Mouse (Mus musculus) embryo, embryonic 9.5 days (tissue): Measurements from ENCODE around the gene Ctps.
A peak's percentile ranks its signal among the peaks of the same experiment; 100 is the strongest.
"Not testable (repeated sequence)": the region's sequence is repeated elsewhere in the genome, so short reads cannot be mapped to it uniquely, and the experiment has no call there.

Source experiments
- DNase-seq: peaks from one replicate; pipeline ENCODE4 v3.0.0-alpha.2; 2017; ENCODE audit errors: extremely low spot score

The Ctps gene

GRCm38 (mm10) chr4:120569486-120570437, at the start of gene Ctps:
TSS of gene Ctps (minus strand) at chr4:120570276.
- peak; percentile 99 for DNase-seq

- no peak for DNase-seq
Measured at GRCm38 (mm10) chr4:120616199-120617025, 46.3 kb upstream of the Ctps start.

GRCm38 (mm10) chr4:120615528-120616081, 45.5 kb upstream of the Ctps start:
- DNase-seq: peak; percentile 64

GRCm38 (mm10) chr4:120614644-120615043, 44.6 kb upstream of the Ctps start:
- DNase-seq: no peak

GRCm38 (mm10) chr4:120613691-120614329, 43.7 kb upstream of the Ctps start:
- no peak for DNase-seq

GRCm38 (mm10) chr4:120612304-120613080, 42.4 kb upstream of the Ctps start:
- peak; percentile 65 for DNase-seq

- DNase-seq: no peak
Measured at GRCm38 (mm10) chr4:120611005-120611404, 40.9 kb upstream of the Ctps start.

- no peak for DNase-seq
Measured at GRCm38 (mm10) chr4:120606941-120607340, 36.9 kb upstream of the Ctps start.

GRCm38 (mm10) chr4:120602669-120603068, 32.6 kb upstream of the Ctps start:
- DNase-seq: no peak

- no peak for DNase-seq
Measured at GRCm38 (mm10) chr4:120601774-120602173, 31.7 kb upstream of the Ctps start.

GRCm38 (mm10) chr4:120598922-120599321, 28.8 kb upstream of the Ctps start:
- no peak for DNase-seq

GRCm38 (mm10) chr4:120596210-120596609, 26.1 kb upstream of the Ctps start:
- not testable (repeated sequence) for DNase-seq

GRCm38 (mm10) chr4:120590973-120591372, 20.9 kb upstream of the Ctps start:
- DNase-seq: no peak

- DNase-seq: peak; percentile 71
Measured at GRCm38 (mm10) chr4:120589815-120590422, 19.8 kb upstream of the Ctps start.

GRCm38 (mm10) chr4:120589070-120589469, 19.0 kb upstream of the Ctps start:
- DNase-seq: no peak

GRCm38 (mm10) chr4:120588445-120588844, 18.4 kb upstream of the Ctps start, which contains the start of gene Gm8439:
TSS of gene Gm8439 (plus strand) at chr4:120588745.
- no peak for DNase-seq

GRCm38 (mm10) chr4:120586986-120587385, 16.9 kb upstream of the Ctps start:
- DNase-seq: no peak

- DNase-seq: no peak
Measured at GRCm38 (mm10) chr4:120581711-120582110, 11.6 kb upstream of the Ctps start.

GRCm38 (mm10) chr4:120580894-120581293, 10.8 kb upstream of the Ctps start:
- no peak for DNase-seq

GRCm38 (mm10) chr4:120571691-120572090, 1.6 kb upstream of the Ctps start:
- DNase-seq: no peak
